Mouse (Mus musculus) spleen, adult 12 weeks (tissue): ENCODE results near the gene Dcst1.

Source experiments
- DNase-seq: peaks from one replicate; pipeline ENCODE4 v3.0.0; 2022; ENCODE audit warnings: low spot score

Gene Dcst1

DNA sequence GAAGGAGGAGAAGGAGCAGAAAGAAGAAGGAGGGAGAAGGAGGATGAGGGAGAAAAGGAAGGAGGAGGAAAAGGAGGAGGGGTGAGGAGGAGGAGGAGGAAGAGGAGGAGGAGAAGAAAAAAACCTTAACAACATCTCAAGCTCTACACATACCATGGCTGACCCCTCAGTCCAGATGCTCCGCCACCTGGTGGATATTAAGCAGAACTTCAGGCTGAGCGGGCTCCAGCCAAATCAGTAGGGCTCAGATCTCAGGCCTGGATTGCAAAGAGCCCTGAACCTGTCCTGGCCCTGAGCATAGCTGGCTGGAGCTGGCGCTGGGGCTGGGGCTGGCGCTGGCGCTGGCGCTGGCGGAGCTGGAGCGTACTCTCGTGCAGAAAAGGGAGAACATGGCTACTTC, 57.0 kb downstream of the Dcst1 start:
- DNase-seq = peak; percentile 31

DNA sequence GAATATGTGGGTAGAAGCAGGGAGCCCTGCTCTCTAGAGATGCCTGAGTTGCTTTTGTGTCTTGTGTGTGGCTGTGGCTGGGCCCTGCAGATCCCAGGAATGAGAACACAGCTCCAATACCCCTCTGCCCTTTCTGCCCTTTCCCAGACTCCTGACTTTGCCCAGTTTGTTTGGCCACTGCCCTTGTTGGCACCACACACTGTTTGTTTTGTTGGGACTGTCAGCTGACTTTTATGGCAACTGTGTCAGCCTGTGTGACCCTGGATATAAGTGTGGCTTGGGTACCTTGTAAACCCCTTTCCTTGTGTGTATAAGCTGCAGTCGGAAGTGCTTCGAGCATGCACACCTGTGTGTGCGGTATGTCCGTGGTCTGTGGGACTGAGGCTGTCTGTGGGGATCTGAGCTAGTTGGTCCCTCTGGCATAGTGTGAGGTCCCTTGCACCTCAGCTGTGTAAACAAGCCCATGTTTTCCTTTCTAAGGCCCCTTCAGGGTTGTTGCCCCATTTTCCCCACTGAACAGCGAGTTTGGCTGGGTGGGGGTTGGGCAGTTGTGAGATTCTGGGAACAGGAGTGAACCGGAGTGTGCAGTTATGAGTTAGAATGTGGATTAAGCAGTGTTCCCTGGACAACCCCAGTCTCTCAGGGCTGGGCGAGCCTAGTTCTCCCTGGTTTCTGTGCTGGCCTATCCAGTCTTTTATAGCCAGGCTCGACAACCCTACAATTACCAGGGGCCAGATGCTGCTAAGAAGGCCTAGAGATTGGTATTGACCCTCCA, 59.3 kb downstream of the Dcst1 start:
- DNase-seq = no peak

- DNase-seq = no peak
Observed at GRCm38 (mm10) chr3:89305105-89305504, 59.9 kb downstream of the Dcst1 start.

- no peak for DNase-seq
Observed at GRCm38 (mm10) chr3:89304440-89304839, 60.6 kb downstream of the Dcst1 start.

- no peak for DNase-seq
Observed at GRCm38 (mm10) chr3:89300514-89300913, 64.5 kb downstream of the Dcst1 start.
